Mouse (Mus musculus) kidney, postnatal 14 days (tissue): ENCODE results near the gene Ces3a.
"Not testable (repeated sequence)": the region's sequence is repeated elsewhere in the genome, so short reads cannot be mapped to it uniquely, and the experiment has no call there.

Experiments
- DNase-seq: peaks from one replicate; pipeline ENCODE4 v3.0.0; 2022; ENCODE audit warnings: mixed read lengths

Gene Ces3a

DNA sequence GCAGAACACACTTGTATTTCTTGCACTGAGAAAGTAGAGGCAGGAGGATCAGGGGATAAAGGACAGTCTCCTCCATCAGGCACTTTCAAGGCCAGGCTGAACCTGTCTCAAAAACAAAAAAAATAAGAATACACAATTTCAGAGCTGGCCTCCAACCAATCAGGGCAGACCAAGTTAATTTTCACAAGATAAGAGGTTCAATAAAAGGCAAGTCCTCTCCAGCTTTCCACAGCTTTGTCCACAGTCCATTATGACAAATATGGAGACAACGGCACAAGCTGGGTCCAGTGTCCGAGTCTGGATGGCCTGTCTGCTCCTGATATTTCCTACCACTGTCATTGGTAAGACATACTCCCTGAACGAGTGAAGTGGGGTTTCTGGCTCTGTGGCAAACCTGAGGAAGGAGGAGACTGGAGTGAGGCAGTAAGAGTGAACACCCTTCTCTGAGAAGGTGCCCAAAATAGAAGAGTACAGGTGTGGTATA lies at the start of gene Ces3a:
TSS of gene Ces3a (plus strand) at position 231 of the 484 bp plus-strand sequence.
- no peak for DNase-seq

DNA sequence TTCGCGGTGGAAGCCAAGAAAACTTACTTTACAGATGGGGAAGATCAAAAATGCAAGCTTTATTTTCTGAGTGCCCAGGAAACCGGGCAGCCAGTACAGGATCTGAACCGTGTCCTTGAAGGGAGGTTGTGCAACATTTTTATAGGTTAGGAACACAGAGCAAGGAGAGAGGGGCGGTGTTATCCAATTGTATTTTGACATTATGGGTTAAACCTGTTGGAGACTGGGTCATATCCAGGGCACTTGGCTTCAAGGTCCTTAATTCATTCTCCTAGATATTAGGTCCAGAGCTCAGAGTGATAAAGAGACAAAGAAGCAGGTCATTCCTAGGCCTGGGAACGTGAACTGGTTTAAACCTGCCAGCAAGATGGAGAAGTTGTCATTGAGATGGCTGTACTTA lies 49.2 kb upstream of the Ces3a start:
- DNase-seq = no peak

DNA sequence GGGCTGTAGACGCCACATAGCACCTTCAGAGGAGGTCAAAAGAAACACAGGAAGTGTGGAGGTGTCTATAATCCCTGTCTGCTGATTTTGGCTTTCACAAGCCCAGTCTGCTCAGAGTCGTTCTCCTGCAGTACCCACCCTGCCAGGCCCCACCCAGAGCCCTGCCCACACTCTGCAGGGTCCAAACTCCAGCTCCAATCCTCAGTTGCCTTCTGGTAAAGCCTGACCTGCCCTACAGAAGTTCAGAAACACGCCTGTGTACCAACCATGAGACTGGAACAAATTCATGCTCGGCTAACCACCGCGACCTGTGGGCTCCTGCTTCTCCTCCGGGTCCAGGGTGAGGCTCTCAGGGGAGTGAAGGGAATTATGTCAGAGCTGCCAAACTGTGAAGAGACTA lies 47.8 kb upstream of the Ces3a start, which contains the start of gene Ces2h:
TSS of gene Ces2h (plus strand) at position 268 of the 400 bp plus-strand sequence.
- DNase-seq = peak; percentile 81

DNA sequence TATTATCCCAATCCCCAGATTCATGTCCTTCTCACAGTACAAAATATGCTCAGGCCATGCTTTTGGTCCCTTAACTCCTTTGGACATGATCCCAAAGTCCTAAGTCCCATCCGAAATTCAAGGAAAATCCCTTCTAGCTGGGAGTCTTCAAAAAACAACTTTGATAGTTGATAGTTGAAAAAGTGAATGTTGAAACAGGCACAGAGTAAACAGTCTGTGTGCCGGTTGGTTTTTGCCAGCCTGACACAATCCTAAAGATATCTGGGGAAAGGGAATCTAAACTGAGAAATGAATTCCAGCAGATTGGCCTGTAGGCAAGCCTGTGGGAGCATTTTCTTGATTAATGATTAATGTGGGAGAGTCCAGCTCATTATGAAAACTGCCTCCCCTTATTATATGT lies 38.4 kb upstream of the Ces3a start:
- DNase-seq = peak; percentile 23

DNA sequence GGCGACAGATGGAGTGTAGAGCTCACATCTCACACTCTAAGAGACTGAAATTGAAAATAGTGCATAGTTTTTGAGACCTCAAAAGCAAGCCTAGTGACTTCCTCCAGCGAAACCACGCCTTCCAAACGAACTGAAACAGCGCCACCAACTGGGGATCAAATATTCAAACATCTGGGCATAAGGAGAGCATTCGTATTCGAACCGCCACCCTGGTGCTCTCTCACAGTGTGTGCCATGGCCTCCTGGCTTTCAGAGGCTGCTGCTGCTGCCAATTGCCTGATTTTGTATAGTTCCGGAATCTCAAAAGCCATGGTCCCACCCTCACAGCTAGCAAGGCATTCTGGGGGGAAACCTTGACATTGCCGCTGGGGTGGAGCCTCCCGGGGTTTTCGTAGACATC lies 37.3 kb upstream of the Ces3a start:
- no peak for DNase-seq

DNA sequence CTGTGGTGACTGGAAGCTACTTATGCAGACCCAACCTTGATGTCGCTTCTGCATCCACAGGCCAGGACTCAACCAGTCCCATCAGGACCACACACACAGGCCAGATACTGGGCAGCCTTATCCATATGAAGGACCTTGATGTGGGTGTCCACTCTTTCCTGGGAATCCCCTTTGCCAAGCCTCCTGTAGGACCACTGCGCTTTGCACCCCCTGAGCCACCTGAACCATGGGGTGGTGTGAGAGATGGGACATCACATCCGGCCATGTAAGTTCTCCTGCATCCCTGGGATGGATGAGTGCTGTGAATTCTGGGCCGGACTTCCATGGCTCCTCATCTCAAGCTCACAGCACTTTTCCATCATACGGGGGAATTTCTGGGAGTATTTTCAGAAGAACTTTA lies 34.0 kb upstream of the Ces3a start:
- DNase-seq = no peak

DNA sequence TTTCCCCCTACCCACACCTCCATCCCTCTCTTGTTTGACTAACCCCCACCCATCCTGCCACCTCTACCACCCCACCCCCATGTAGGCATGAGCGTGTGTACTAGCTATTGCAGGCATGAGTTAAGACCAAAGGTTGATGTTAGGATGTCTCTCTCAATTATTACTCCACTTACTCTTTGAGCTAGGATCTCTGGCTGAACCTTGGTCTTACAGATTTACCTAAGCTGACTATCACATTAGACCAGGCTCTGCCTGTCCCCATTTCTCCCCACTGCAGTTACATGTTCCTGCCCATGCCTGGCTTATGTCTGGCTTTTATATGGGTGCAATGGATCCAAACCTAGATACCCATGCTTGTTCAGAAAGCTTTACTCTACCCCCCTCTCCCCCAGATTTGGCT lies 26.4 kb upstream of the Ces3a start:
- DNase-seq = no peak

DNA sequence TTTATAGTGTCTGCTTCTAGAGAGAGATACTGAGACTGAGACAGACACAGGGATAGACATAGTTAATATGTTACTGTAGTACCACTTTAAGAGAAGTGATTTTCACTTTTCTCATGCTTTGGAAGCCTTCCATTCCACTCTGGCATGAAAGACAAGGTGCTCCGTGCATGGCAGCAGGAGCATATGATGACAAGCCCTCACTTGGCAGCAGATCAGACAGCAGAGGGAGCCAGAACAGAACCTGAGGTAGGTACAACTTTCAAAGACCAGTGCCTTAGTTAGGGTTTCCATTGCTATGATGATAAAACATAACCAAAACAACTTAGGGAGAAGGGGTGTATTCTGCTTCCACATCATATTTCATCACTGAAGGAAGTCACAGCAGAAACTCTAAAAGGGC lies 25.3 kb upstream of the Ces3a start:
- DNase-seq = peak; percentile 39

DNA sequence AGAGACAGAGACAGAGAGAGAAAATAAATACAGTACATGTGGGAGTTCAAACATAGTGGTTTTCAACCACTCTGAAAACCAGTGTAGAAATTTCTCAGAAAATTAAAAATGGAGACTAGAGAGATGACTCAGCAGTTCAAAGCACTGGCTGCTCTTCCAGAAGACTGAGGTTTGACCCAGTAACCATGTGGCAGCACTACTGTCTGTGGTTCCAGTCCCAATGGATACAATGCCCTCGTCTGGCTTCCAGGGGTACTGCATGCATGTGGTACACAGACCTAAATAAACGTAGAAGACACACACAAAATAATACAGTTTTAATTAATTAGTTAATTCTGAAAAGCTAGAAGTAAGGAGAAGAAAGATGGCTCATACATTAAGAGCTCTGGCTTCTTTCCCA lies 23.4 kb upstream of the Ces3a start:
- no peak for DNase-seq

DNA sequence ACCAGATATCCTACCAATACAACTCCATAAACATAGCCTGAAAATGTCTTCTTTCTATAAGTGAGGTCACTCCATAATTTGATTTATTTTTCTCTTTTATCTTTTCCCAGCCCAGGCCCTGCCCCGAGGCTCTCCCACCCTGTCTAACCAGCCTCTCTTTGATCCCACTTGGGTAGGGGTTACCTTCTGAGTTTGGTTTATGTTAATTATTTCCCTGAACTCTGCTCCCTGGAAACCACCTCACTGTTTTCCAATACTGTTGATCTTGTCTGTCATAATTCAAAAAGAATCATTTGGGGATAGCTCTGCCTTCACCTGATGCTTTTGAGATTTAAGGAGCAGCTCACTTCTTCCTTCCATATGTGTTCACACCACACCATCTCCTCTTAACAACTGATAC lies 4.9 kb upstream of the Ces3a start:
- no peak for DNase-seq

DNA sequence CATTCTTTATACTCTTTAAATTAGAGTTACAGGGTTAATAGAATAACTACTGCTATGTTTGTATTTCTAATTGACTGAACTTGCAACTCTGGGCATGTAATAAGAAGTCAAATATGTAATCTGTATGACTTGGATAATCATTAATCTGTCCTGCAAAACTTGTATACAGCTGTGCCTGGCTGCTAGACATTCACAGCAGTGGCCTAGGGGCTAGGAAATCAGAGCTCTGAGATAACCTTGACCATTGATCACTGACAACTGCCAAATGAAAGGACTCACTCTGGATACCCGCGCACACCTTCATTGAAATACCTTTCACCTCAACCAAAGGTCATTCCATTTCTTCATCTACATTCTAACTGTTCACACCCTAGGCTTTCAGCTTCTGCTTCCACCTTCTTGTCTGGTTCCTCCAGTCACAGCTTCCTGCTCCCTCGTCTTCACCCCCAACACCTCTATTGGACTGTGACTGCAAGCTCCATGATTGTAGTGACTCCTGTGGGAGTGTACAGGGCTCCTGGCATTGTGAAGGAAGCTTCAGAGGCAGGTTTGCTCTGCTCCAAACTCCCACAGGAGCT lies 2.5 kb upstream of the Ces3a start:
- DNase-seq = no peak

DNA sequence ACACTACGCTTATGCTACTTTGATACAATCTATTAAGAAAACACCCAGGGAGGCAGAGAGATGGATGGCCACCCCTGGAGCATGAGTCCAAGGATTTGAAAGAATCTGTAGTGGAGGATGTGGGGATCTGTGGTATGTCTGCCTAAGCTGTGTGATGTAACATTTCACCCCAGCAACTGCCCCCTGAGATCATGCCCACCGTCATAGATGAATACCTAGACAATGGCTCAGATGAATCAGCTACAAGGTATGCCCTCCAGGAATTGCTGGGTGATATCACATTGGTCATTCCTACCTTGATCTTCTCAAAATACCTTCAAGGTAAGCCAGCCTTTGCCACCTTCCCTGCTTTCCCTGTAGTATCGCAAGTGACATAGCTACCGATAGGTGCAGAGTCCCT lies 7.8 kb downstream of the Ces3a start:
- DNase-seq = no peak

DNA sequence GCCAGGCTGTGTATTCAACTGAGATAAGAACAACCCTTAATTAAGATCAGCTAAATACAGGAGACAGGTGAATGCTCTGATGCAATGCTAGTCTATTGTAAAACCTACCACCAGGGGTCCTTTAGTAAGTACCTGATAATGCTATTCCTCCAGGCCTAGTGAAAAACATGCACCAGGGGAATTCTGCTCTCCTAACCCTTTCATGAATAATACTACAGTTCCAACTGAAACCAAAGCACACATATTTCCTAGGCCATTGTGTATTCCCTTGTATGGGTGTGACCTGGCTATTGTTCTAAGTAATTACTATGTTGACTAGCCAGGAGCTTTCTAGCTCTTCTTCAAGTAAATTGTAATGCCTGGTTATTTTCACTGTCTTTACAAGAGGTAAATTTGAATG lies 11.7 kb downstream of the Ces3a start:
- DNase-seq = no peak

DNA sequence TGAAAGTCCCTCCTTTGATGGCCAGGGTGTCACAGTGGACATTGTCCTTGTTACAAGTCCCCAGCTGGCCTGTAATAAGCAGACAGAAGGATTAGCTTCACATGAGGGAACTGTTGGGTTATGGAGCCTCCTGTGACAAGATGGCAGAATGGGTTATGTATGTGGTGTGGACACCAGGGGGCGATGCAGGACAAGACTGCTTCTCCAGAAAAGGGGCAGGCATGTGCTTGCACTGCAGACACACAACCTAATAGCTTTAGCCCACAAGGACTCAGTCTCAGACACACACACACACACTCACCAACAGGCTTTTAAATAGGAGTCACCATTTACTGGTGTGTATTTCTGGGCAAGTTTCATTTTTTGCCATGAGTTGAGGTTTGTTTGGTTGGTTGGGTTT lies 18.4 kb downstream of the Ces3a start:
- DNase-seq = peak; percentile 35

DNA sequence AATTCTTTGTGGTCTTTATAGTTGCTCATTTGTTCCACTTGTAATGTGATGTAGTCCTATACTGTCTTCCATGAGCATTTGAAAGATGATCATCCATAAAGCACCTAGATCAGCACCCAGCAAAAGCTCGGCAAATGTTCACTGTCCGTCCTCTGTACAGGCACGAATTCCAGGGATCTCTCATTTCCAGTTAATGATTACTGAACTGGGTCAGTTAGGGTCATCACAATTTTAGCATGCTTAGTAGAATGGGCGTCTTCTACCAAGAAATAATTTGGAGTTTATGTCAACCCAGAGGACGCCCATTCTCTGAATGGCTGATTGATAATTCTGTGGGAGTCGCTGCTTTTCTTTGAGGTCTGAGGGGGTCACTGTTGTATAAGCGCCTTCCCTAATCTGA lies 19.5 kb downstream of the Ces3a start:
- DNase-seq = peak; percentile 12

DNA sequence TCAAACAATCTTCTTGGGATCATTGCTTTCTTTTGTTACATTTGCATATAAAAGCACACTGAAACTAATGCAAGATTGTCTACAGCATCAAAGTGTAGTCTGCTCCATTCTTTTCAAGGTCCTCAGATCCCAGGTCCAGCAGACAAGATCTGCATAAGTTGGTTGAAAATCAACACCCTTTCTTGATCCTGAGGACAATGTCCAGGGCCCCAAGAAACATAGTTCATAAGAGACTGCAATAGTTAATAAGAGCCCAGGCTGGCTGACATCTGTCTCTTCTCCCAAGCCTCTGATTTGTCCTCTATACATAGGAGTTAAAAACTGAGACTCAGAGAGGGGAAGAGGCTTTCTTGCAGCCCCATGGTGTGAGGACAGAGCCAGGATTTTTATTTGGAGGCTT lies 20.6 kb downstream of the Ces3a start:
- no peak for DNase-seq

DNA sequence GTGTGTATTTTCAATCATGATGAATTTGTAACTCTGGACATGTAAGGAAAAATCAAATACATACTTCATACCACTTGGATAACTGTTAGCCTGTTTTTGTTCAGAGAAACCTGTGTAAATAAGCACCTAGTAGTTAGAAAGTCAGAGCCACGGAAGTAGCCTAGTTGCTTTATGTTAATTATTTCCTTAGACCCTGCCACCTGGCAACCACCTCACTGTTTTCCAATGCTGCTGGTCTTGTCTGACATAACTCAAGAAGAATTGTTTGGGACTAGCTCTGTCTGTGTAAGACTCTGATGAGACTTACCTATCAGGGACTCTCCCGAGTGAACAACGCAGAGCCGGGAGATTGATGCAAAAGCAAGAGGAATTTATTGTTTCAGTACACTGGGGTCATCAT lies 28.2 kb downstream of the Ces3a start:
- no peak for DNase-seq

DNA sequence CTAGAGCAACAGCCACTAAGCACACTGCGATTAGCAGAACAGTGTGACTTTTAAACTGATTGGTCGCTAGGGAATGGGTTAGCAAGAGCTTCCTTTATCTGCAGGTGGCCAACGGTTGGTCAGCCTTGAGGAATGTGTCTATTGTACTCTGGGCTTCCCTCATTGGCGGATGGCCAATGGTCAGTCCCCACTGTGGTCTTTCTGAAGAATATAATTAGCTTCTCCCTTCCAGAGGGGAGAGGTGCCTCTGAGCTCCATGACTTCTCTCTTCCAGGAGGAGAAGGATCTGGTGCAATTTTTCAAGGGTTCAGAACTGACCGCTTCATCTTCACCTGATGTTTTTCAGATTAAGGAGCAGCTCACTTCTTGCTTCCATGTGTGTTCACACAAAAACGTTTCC lies 28.7 kb downstream of the Ces3a start:
- no peak for DNase-seq

DNA sequence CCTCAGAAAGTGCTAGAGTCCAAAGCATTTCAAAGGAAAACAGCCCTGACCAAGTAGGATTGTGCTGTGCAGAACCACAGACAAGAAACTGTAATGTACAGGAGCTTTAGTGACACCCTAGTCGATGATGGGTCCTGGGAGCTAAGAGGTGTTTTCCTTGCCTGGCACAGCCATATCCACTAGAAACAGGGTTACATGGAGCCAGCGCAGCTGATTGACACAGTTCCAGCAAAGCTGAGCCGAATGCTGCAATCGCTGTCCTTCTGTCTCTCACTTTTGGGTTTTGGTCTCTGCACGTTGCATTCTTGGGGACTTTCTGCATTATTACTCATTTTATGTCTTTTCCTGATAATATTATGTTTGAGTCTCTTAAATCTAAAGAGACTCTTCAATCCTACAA lies 30.2 kb downstream of the Ces3a start:
- DNase-seq = no peak

DNA sequence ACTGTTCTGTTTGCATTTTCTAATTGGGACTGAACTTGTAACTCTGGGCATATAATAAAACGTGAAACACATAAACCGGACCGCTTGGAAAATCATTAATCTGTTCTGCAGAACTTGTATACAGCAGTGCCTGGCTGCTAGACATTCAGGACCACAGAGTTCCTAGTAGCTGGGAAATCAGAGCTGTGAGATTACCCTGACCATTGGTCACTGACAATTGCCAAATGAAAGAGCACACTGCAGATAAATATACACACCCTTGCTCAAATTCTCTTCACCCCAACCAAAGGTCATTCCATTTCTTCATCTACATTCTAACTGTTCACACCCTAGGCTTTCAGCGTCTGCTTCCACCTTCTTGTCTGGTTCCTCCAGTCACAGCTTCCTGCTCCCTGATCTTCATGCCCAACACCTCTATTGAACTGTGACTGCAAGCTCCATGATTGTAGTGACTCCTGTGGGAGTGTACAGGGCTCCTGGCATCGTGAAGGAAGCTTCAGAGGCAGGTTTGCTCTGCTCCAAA lies 32.5 kb downstream of the Ces3a start:
- DNase-seq = no peak

DNA sequence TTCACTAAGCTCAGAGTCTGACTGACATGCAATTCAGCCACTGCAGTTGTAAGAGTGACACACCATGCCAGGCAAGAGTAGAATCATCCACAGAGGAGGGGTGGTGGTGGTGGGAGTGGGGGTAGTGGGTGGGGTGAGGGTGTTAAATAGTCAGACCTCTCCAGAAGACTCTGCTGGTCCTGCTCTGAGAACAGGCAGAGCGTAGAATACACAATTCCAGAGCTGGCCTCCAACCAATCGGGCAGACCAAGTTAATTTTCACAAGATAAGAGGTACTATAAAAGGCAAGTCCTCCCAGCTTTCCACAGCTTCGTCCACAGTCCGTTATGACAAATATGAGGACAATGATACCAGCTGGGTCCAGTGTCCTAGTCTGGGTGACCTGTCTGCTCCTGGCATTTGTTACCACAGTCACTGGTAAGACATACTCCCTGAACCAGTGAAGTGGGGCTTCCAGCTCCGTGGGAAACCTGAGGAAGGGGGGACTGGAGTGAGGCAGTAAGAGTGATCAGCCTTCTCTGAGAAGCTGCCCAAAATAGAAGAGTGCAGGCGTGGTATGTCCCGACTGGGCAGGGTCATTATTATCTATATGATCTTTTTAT lies 35.1 kb downstream of the Ces3a start, which contains the start of gene Ces3b:
TSS of gene Ces3b (plus strand) at position 305 of the 602 bp plus-strand sequence.
- no peak for DNase-seq

DNA sequence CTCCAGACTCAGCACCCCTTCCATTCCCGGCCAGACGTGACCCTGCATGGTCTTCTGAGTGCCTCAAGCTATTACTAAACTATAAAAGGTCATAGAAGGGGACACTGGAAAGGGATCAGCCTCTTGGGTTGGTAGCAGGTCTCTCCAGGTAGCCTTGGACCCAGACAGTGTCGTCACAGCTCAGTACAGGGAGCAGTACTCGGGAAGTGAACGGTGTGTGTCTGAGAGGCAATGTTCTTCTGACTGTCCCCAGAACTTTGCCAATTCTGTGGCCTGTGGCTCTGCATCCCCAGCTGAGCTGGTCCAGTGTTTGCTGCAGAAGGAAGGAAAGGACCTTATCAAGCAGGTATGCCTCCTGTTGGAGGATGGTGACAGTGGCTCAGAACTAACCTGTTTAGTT lies 39.8 kb downstream of the Ces3a start:
- DNase-seq = not testable (repeated sequence)

DNA sequence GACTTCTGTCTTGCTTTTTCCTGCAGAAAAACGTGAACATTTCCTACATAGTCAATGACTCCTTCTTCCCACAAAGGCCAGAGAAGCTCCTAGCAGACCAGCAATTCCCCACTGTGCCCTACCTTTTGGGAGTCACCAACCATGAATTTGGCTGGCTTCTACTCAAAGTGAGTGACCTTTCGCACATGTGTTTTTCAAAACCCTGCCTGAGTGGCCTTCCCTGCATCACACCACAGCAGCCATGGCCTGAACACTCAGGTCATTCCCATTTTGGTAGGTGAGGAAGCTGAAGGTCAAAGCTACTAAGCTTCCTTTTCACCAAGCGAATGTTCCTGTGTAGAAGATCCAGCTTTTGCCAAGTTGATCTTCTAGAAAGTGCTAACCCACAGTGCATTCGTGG lies 40.2 kb downstream of the Ces3a start:
- DNase-seq = no peak

DNA sequence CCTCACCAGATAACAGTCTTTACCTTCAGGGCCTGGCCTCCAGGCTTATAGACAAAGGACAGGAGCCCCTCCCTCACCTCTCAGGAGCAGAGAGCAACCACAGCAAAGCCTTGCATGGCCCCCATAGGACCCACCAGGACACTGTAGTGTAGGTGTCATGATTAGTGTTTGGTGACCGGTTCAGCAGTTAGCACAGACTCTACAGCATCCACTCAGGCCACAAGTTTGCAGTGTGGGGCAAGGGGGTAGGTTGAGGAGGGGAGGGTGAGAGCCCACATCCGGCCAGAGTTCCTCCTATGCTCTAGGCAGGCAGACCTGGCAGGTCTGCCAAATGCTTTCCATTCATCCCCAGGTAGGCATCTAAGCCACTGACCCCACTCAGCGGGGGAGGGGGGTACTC lies 45.6 kb downstream of the Ces3a start:
- DNase-seq = no peak
